Mouse (Mus musculus) brain, embryonic 14.5 days (tissue): ENCODE results near the gene Fgf8.

Experiments used
- CTCF ChIP-seq: fragments of 200-500 bp; IDR thresholded peaks from 2 replicates; pipeline ENCODE4 v1.5.1; 2012; ENCODE audit warnings: inconsistent platforms, mild to moderate bottlenecking, moderate library complexity, borderline replicate concordance; ENCODE audit not compliant: insufficient read depth, insufficient read length; ENCODE audit errors: extremely low read depth
- POLR2A ChIP-seq: fragments of 200-500 bp; IDR thresholded peaks from 2 replicates; pipeline ENCODE4 v1.6.1; 2012; ENCODE audit warnings: mild to moderate bottlenecking, inconsistent platforms, borderline replicate concordance; ENCODE audit not compliant: poor library complexity, insufficient read depth, insufficient read length, severe bottlenecking; ENCODE audit errors: extremely low read depth

DNA sequence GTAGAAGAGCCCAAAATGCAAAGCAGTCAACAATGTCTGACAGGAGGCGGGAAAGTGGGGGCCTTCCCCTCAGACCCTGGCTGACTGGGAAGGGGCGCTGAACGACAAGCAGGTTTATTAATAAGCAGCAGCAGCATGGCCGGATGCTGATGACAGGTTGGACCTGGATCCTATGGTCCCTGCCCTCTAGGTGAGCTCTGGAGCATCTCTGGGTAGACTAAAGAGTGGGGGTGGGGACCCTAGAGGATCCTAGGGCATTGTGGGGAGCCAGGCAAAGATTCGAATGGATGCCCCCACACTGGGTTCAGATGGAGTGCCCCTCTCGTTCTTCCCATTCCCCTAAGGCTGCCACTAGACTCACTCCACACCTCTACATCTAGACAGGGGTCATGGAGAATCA, 49.7 kb upstream of the Fgf8 start:
- TF ChIP-seq CTCF (no peak), POLR2A (no peak)
